Mouse (Mus musculus) T-cell, adult 2 months (primary cell): ENCODE measurements around the gene Sgms1.

Experiments used
- DNase-seq: peaks from one replicate; pipeline ENCODE4 v3.0.0; 2022; ENCODE audit warnings: low spot score

Sgms1 gene

GRCm38 (mm10) chr19:32356166-32356565 is 33.3 kb downstream of the Sgms1 start:
- DNase-seq = no peak

GRCm38 (mm10) chr19:32353447-32353846 is 36.1 kb downstream of the Sgms1 start:
- DNase-seq = no peak

- DNase-seq = no peak
Measured at GRCm38 (mm10) chr19:32348955-32349654, 40.4 kb downstream of the Sgms1 start.

- no peak for DNase-seq
Measured at GRCm38 (mm10) chr19:32347491-32347890, 42.0 kb downstream of the Sgms1 start.

GRCm38 (mm10) chr19:32346624-32347341 is 42.7 kb downstream of the Sgms1 start:
- DNase-seq = no peak

- no peak for DNase-seq
Measured at GRCm38 (mm10) chr19:32346176-32346575, 43.3 kb downstream of the Sgms1 start.

GRCm38 (mm10) chr19:32345181-32345745 is 44.3 kb downstream of the Sgms1 start:
- peak; percentile 27 for DNase-seq

GRCm38 (mm10) chr19:32344738-32345121 is 44.8 kb downstream of the Sgms1 start:
- DNase-seq = peak; percentile 51

- DNase-seq = no peak
Measured at GRCm38 (mm10) chr19:32343937-32344737, 45.4 kb downstream of the Sgms1 start.

GRCm38 (mm10) chr19:32342436-32342835 is 47.1 kb downstream of the Sgms1 start:
- DNase-seq = no peak

GRCm38 (mm10) chr19:32341091-32341490 is 48.4 kb downstream of the Sgms1 start:
- DNase-seq = no peak

- DNase-seq = no peak
Measured at GRCm38 (mm10) chr19:32340168-32340567, 49.3 kb downstream of the Sgms1 start.

- no peak for DNase-seq
Measured at GRCm38 (mm10) chr19:32337708-32338107, 51.8 kb downstream of the Sgms1 start.

GRCm38 (mm10) chr19:32334751-32335150 is 54.8 kb downstream of the Sgms1 start:
- DNase-seq = no peak

GRCm38 (mm10) chr19:32333544-32333943 is 56.0 kb downstream of the Sgms1 start:
- DNase-seq = no peak

- no peak for DNase-seq
Measured at GRCm38 (mm10) chr19:32332779-32333460, 56.6 kb downstream of the Sgms1 start.

GRCm38 (mm10) chr19:32330231-32330630 is 59.3 kb downstream of the Sgms1 start:
- DNase-seq = no peak

GRCm38 (mm10) chr19:32329511-32329910 is 60.0 kb downstream of the Sgms1 start:
- no peak for DNase-seq

- no peak for DNase-seq
Measured at GRCm38 (mm10) chr19:32328089-32328828, 61.3 kb downstream of the Sgms1 start.

GRCm38 (mm10) chr19:32326621-32327021 is 62.9 kb downstream of the Sgms1 start:
- DNase-seq = no peak

GRCm38 (mm10) chr19:32326156-32326555 is 63.4 kb downstream of the Sgms1 start:
- DNase-seq = no peak
